Mouse (Mus musculus) kidney, embryonic 16.5 days (tissue): Measurements from ENCODE around the gene Pde4d. TPM values are rescaled to one million over a fixed set of nuclear protein-coding genes. Genes with fewer than 3 reads are reported as not detected.

Experiments used
- ATAC-seq: fragments of 200-750 bp; cut with Nextera tagmentation; 2 replicates; pipeline ENCODE4 v1.8.0; 2017; ENCODE audit warnings: moderate TSS enrichment; ENCODE audit not compliant: low FRiP score, low TSS enrichment
- H3K27ac ChIP-seq: fragments of 300-500 bp; sonication (generic); 2 replicates; pipeline ENCODE4 v1.5.1; 2014; ENCODE audit warnings: low read length
- H3K27me3 ChIP-seq: fragments of 300-500 bp; sonication (generic); 2 replicates; pipeline ENCODE4 v1.6.1; 2014; ENCODE audit warnings: low read length, control low read depth, mixed read lengths; ENCODE audit not compliant: insufficient read depth
- H3K36me3 ChIP-seq: fragments of 300-500 bp; sonication (generic); 2 replicates; pipeline ENCODE4 v1.6.1; 2014; ENCODE audit warnings: low read length, control low read depth, mixed read lengths; ENCODE audit not compliant: insufficient read depth
- H3K4me1 ChIP-seq: fragments of 300-500 bp; sonication (generic); 2 replicates; pipeline ENCODE4 v1.6.1; 2014; ENCODE audit warnings: low read length, control low read depth, mixed read lengths; ENCODE audit not compliant: insufficient read depth
- H3K4me2 ChIP-seq: fragments of 300-500 bp; sonication (generic); replicated peaks from 2 replicates; pipeline ENCODE4 v1.6.1; 2014; ENCODE audit warnings: low read depth, low read length
- H3K4me3 ChIP-seq: fragments of 300-500 bp; sonication (generic); 2 replicates; pipeline ENCODE4 v1.5.1; 2014; ENCODE audit warnings: mild to moderate bottlenecking, low read length
- H3K9ac ChIP-seq: fragments of 300-500 bp; sonication (generic); replicated peaks from 2 replicates; pipeline ENCODE4 v1.6.1; 2014; ENCODE audit warnings: low read length
- H3K9me3 ChIP-seq: fragments of 300-500 bp; sonication (generic); 2 replicates; pipeline ENCODE4 v1.6.1; 2016; ENCODE audit warnings: low read length, control low read depth
- WGBS: fragments of 180-500 bp; shearing (Covaris S2); extraction: QIAGEN DNeasy Blood & Tissue Kit; methylation state at CpG from one replicate; pipeline ENCODE4 v1.1.7; 2014; 5-methylcytosine and 5-hydroxymethylcytosine counted together
- polyA plus RNA-seq: library from polyadenylated mRNA; unstranded; fragments of >200 nt; fragmentation: Nextera tagmentation; extraction: Ambion mirVana; gene quantifications from 2 replicates; pipeline ENCODE4 v1.2.1, GENCODE M21; 2015

The Pde4d gene
- polyA plus RNA-seq, 1 experiment from 2014 or later: 11.1 TPM

DNA sequence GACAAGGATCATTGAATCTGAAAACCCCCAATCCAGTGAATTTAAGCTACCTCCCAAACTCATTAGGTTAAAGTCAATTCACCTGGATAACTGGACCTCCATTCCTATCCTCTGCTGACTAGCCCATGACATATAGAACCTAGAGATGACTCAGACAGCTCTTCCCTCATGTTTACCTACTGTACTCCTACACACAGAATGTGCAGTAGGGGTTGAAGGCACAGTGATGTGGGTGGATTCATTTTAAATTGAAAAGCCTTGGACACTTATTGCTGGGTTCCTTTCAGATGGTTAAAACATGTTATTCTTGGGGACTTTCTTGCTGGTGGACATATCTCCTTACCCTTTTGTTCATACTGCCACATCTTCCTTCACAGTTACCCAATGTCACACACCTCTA is 1296.7 kb downstream of the Pde4d start:
- Histone ChIP-seq H3K27me3 (no peaks in the 10 kb centered on the region), H3K9ac (no peak overlapping the region), H3K36me3 (no peaks in the 10 kb centered on the region), H3K27ac (no peak overlapping the region), H3K4me1 (no peaks in the 10 kb centered on the region), H3K4me3 (no peak overlapping the region), H3K9me3 (no peaks in the 10 kb centered on the region), H3K4me2 (no peak overlapping the region)
- ATAC-seq: no peak

DNA sequence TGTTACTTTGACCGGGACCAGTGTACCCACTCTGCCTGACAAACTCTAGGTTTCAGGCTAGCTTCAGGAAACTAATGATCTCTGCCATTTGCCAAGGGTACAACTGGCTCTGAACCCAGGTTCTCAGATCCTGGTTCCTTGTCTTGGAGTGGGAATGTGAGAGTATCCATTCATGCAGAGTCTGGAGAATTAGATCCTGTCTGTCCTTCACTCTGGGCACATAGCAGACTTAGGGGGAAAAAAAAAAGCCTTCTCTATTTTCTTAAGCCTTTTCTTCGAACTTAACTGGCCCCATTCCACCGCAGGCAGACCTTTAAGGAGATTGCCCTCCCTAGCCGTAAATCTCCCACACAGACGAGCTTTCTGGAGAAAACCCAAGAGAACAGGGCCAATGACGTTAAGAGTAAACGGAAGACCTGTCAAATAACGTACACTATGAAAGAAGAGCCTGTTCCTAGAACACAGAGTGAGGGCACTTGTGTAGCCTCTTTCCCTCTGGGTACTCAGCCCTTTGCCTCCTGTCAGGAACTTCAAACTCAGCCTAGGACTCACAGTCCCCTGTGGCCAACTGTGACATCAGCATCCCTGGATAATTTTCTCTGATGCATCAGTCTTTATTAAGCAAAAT is 1302.6 kb downstream of the Pde4d start:
- Histone ChIP-seq H3K4me1 (peaks cover 7% of the 10 kb centered on the region; the same call in 1 of the 2 replicates), H3K4me3 (no peak overlapping the region), H3K9ac (no peak overlapping the region), H3K27ac (no peak overlapping the region), H3K27me3 (no peaks in the 10 kb centered on the region), H3K36me3 (no peaks in the 10 kb centered on the region), H3K9me3 (no peaks in the 10 kb centered on the region), H3K4me2 (no peak overlapping the region)
- peak; percentile 49; the same call in 1 of the 2 replicates for ATAC-seq
- 15% methylated on average over 8 of the region's 8 CpGs for WGBS

DNA sequence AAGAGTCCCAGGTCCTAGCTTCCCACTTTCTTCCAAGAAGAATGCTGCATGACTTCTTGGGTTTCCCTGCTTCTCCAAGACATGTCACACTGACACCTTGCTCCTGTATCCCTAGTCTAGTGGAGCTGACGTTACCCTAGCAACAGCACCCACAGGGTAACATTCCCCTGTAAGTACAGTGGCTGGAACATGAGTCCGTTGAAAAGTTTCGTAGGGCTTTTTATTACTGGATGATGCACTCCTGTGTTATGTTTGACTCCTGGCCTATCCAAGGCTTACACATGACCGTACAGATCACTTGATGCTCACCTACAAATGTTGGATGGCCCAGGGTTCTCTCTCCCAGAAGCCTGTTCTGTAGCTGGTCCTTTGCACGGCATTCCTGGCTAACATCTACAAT is 1307.1 kb downstream of the Pde4d start:
- ATAC-seq: no peak
- no peak overlapping the region for H3K27ac ChIP-seq
- H3K9me3 ChIP-seq: no peaks in the 10 kb centered on the region
- H3K36me3 ChIP-seq: no peaks in the 10 kb centered on the region
- no peak overlapping the region for H3K4me3 ChIP-seq
- 90% methylated on average over 5 of the region's 5 CpGs for WGBS
- H3K4me2 ChIP-seq: no peak overlapping the region
- H3K4me1 ChIP-seq: peaks cover 7% of the 10 kb centered on the region; the same call in 1 of the 2 replicates
- no peaks in the 10 kb centered on the region for H3K27me3 ChIP-seq
- no peak overlapping the region for H3K9ac ChIP-seq

DNA sequence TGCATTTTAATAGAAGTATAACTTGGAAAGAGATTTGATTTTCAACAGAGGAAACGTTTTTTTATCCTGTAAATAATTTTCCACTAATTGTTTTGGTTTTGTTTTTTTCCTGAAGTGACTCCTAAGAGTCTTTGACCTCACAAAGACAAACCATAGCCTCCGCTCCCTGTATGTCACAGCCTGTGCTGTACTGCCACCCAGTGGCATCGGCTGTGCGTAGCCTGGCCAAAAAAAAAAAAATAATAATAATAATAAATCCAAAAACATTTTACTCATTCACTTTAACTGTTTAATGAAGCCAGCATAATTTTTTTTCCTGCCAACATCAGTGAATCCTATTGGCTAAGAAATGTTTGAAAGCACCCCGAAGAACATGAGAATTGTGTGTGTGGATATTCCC is 1309.5 kb downstream of the Pde4d start:
- H3K27ac ChIP-seq: no peak overlapping the region
- no peak overlapping the region for H3K9ac ChIP-seq
- H3K27me3 ChIP-seq: no peaks in the 10 kb centered on the region
- peaks cover 4% of the 10 kb centered on the region; the same call in 1 of the 2 replicates for H3K4me1 ChIP-seq
- H3K4me3 ChIP-seq: no peak overlapping the region
- 50% methylated on average over 5 of the region's 5 CpGs for WGBS
- no peak overlapping the region for H3K4me2 ChIP-seq
- H3K9me3 ChIP-seq: no peaks in the 10 kb centered on the region
- ATAC-seq: no peak
- no peaks in the 10 kb centered on the region for H3K36me3 ChIP-seq

DNA sequence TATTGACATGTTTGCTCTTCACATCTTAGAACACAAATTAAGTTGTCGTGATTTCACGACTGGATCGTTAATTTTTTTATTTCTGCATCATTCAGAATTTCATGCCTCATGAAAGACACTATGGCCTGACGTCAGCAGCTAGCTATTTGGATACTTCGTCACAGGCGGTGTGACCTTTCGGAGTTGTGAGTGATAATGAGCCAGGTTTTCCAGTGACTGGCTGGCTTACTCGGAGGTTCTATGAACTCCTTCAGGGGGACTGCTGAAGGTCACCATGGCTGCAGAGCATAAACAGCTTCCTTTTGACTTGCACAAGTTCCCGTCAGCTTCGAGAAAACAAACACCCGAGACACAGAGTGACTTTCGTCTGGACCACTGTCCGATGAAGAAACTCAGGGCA is 1311.3 kb downstream of the Pde4d start:
- Histone ChIP-seq H3K4me1 (no peaks in the 10 kb centered on the region; the same call in 1 of the 2 replicates), H3K36me3 (no peaks in the 10 kb centered on the region), H3K9me3 (no peaks in the 10 kb centered on the region), H3K4me3 (no peak overlapping the region), H3K27ac (no peak overlapping the region), H3K9ac (no peak overlapping the region), H3K27me3 (no peaks in the 10 kb centered on the region), H3K4me2 (no peak overlapping the region)
- WGBS: 40% methylated on average over 13 of the region's 13 CpGs
- no peak for ATAC-seq

DNA sequence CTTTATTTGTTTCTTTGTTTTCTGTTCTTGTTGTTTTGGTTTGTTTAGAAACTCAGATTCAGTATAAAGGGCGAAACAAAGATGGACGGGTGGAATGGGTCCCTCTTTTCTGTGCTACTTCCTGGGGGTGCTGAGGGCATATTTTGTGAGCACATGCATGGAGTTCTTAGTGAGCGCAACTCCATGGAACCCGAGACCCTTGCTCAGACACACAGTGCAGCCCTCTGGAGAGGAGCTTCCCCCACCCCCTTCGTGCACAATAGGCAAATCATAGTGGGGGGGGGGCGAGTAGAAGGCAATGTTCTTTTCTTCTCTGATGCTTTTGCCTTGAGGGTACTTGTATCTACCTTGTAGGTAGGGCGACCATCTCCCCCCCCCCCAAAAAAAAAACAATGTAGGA is 1325.0 kb downstream of the Pde4d start:
- Histone ChIP-seq H3K27me3 (no peaks in the 10 kb centered on the region), H3K36me3 (no peaks in the 10 kb centered on the region), H3K4me1 (peaks cover 14% of the 10 kb centered on the region), H3K27ac (no peak overlapping the region), H3K9ac (no peak overlapping the region), H3K4me2 (no peak overlapping the region), H3K9me3 (no peaks in the 10 kb centered on the region), H3K4me3 (no peak overlapping the region)
- 64% methylated on average over 7 of the region's 7 CpGs for WGBS
- ATAC-seq: no peak

DNA sequence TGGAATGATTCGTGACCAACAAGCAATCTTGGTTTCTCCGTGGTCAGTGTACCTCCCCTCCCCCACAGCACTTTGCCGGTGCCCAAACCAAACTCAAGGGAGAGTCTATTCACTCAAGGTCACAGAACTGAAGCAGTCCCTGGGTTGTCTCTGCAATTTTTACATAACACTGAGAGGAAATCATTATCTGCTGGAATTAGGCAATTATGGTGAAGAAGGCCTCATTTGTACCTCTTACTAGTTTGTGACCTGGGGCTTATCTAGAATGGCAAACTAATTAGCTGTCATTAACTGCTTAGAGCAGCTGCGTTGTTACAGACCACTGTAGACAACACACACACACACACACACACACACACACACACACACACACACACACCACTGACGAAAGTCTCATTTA is 1325.4 kb downstream of the Pde4d start:
- 32% methylated on average over 5 of the region's 5 CpGs for WGBS
- H3K36me3 ChIP-seq: no peaks in the 10 kb centered on the region
- ATAC-seq: no peak
- peaks cover 14% of the 10 kb centered on the region for H3K4me1 ChIP-seq
- H3K27me3 ChIP-seq: no peaks in the 10 kb centered on the region
- no peak overlapping the region for H3K9ac ChIP-seq
- no peaks in the 10 kb centered on the region for H3K9me3 ChIP-seq
- H3K4me2 ChIP-seq: no peak overlapping the region
- no peak overlapping the region for H3K27ac ChIP-seq
- no peak overlapping the region for H3K4me3 ChIP-seq

DNA sequence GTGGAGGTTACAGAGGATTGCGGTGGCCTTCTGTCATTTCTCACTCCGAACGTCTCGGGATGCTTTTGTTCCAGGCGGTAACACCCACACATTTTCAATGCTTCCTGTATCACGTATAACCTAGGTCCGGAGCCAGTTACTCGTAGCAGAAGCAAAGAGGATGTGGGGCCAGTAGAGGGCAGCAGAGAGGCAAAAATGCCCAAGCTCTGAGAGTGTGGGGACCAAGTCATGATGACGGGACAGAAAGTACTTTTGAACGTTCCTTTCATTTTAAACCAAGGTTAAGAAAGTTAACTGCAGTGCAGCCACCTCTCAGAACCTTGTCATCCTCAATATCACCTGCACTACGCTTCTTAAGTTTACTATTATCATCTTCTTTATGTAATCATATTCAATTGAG is 1326.4 kb downstream of the Pde4d start:
- Histone ChIP-seq H3K9ac (peak overlapping the region; percentile 37), H3K4me3 (peak overlapping the region; percentile 15; the same call in 1 of the 2 replicates), H3K4me2 (peak overlapping the region; percentile 53), H3K4me1 (peaks cover 14% of the 10 kb centered on the region), H3K27ac (no peak overlapping the region), H3K36me3 (no peaks in the 10 kb centered on the region), H3K27me3 (no peaks in the 10 kb centered on the region), H3K9me3 (no peaks in the 10 kb centered on the region)
- 3% methylated on average over 11 of the region's 11 CpGs for WGBS
- peak; percentile 94 for ATAC-seq

DNA sequence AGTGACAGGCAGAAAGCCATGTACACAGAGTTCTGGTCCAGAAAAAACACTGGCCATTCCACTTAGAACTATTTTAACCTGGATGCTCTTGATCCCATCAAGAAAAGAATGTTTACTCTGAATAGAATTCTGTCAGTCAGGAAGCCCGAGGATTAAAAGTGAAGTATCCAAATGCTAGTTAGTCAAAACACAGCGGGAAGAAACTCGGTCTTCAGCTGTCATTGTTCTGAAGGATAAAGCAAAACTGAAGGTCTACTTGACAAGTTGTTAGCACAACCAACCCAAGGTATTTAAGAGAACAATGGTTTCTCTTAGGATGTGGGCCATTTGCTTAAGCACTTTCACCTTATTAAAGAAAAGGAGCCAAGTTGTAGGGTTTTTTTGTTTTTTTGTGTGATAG is 1327.2 kb downstream of the Pde4d start:
- Histone ChIP-seq H3K9me3 (no peaks in the 10 kb centered on the region), H3K36me3 (no peaks in the 10 kb centered on the region), H3K4me3 (no peak overlapping the region), H3K27ac (no peak overlapping the region), H3K27me3 (no peaks in the 10 kb centered on the region), H3K9ac (no peak overlapping the region), H3K4me2 (no peak overlapping the region), H3K4me1 (peaks cover 14% of the 10 kb centered on the region)
- no peak for ATAC-seq
- 62% methylated on average over 3 of the region's 3 CpGs for WGBS

DNA sequence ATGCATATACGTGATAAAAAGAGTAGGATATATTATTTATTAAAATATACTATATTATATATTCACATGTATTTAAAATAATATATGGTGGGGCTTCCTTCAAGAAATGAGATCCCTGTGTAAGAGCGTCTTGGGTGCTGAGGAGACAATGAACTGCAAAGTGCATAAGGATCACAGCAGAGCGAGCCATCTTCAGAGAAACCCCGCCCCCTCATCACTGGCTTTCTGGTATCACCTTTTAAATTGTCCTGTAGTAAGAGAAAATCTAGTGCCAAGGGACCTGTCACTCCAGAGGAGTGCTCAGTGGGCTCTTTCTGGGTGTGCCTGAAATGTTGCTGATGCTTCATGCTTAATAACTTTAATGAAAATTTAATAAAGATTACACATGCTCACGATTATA is 1327.7 kb downstream of the Pde4d start:
- Histone ChIP-seq H3K4me1 (peaks cover 14% of the 10 kb centered on the region), H3K4me3 (no peak overlapping the region), H3K27me3 (no peaks in the 10 kb centered on the region), H3K9ac (no peak overlapping the region), H3K27ac (no peak overlapping the region), H3K36me3 (no peaks in the 10 kb centered on the region), H3K9me3 (no peaks in the 10 kb centered on the region), H3K4me2 (no peak overlapping the region)
- 87% methylated on average over 5 of the region's 5 CpGs for WGBS
- no peak for ATAC-seq
